22 mouse cellular contexts compared by ENCODE assay signal in the genomic region with DNA sequence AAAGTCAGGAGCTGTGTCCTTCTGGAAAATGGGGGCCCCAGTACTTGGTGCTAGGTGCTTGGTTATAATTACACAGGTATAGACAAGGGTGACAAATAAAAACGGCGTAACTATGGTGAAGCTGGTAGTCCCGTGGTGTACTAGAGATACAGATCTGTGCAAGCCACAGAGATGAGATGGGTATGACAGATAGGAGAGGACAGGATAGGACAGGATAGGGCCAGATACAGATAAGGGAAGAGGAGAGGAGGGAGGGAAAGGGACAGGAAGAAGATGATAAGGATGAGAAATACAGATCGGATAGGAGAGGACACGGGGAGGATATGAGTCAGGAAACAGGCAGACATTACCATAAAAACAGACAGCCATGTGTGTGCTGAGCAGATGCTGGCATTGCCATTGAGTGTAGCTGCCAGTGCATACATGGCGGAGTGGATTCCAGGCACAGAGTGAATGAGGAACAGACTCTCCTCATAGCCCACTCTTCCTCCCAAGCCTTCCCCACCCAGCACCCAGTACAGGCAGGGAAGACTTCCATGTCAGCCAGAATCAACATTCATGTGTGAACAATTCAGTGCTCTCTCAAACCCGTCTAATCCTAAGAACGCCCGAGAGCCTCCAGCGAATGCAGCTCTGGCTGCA.
DNase-seq lines count a peak whose midpoint lies in the region; ATAC-seq lines count a peak whose summit lies in the region.
"Had no signal": no experiment of that assay in that cellular context is flagged by ENCODE, and none has a peak within 500 bp of the region (broad histone marks: within the 10 kb centered on the region; RNA-seq: fewer than 3 reads in every experiment).

No protein-coding gene starts in this region.

- H3K27ac ChIP-seq in forebrain, embryonic 14.5 days (ENCODE audit: low read depth, low read length): 0 out of 2 replicates have a peak overlapping the region, but pooled peaks have one; percentile 14
- H3K27ac ChIP-seq in forebrain, embryonic 10.5 days: no peak overlapping the region
- H3K27ac ChIP-seq in forebrain, embryonic 16.5 days (ENCODE audit: low read length): 0 out of 2 replicates have a peak overlapping the region, but pooled peaks have one; percentile 3
- H3K27ac ChIP-seq in neural tube, embryonic 15.5 days (replicated peaks): no peak overlapping the region
- H3K27ac ChIP-seq: embryonic facial prominence, embryonic 12.5 days; heart, adult 2 months; hindbrain, embryonic 10.5 days; hindbrain, embryonic 14.5 days; intestine, embryonic 15.5 days had no signal

- 76% methylated on average over 10 of the region's 10 CpGs for WGBS in forebrain, embryonic 14.5 days
- 81% methylated on average over 10 of the region's 10 CpGs for WGBS in forebrain, embryonic 10.5 days
- WGBS in forebrain, embryonic 16.5 days: 62% methylated on average over 10 of the region's 10 CpGs
- 83% methylated on average over 10 of the region's 10 CpGs for WGBS in neural tube, embryonic 15.5 days

- H3K36me3 ChIP-seq in forebrain, embryonic 14.5 days (ENCODE audit: control insufficient read depth, insufficient read depth, low read length): no peaks in the 10 kb centered on the region
- H3K36me3 ChIP-seq in forebrain, embryonic 10.5 days (replicated peaks): no peaks in the 10 kb centered on the region
- no peaks in the 10 kb centered on the region for H3K36me3 ChIP-seq in forebrain, embryonic 16.5 days (ENCODE audit: control insufficient read depth, insufficient read depth)
- no peaks in the 10 kb centered on the region for H3K36me3 ChIP-seq in neural tube, embryonic 15.5 days
- H3K36me3 ChIP-seq: embryonic facial prominence, embryonic 12.5 days; hindbrain, embryonic 10.5 days; intestine, embryonic 15.5 days had no signal

- ATAC-seq in forebrain, embryonic 14.5 days: peak; percentile 67; the same call in 1 of the 2 replicates
- ATAC-seq in forebrain, embryonic 16.5 days: peak; percentile 88
- no peak for ATAC-seq in neural tube, embryonic 15.5 days (ENCODE audit: low FRiP score)
- ATAC-seq: activated CD4-positive, CD25-positive, alpha-beta regulatory T cell, adult 4 months; intestine, embryonic 15.5 days; Patski had no signal

- no peaks in the 10 kb centered on the region for H3K9me3 ChIP-seq in forebrain, embryonic 14.5 days (replicated peaks; ENCODE audit: control insufficient read depth, low read length)
- H3K9me3 ChIP-seq in forebrain, embryonic 10.5 days: no peaks in the 10 kb centered on the region
- no peaks in the 10 kb centered on the region for H3K9me3 ChIP-seq in forebrain, embryonic 16.5 days (ENCODE audit: control insufficient read depth, low read length)
- H3K9me3 ChIP-seq in neural tube, embryonic 15.5 days (replicated peaks): no peaks in the 10 kb centered on the region
- H3K9me3 ChIP-seq: embryonic facial prominence, embryonic 12.5 days; hindbrain, embryonic 10.5 days; intestine, embryonic 15.5 days had no signal

- H3K27me3 ChIP-seq in forebrain, embryonic 14.5 days (replicated peaks; ENCODE audit: control insufficient read depth, insufficient read depth, low read length): no peaks in the 10 kb centered on the region
- no peaks in the 10 kb centered on the region for H3K27me3 ChIP-seq in forebrain, embryonic 10.5 days (ENCODE audit: poor library complexity, severe bottlenecking)
- no peaks in the 10 kb centered on the region for H3K27me3 ChIP-seq in forebrain, embryonic 16.5 days (replicated peaks; ENCODE audit: control insufficient read depth, insufficient read depth, low read length)
- no peaks in the 10 kb centered on the region for H3K27me3 ChIP-seq in neural tube, embryonic 15.5 days (replicated peaks)
- H3K27me3 ChIP-seq: CH12.LX; embryonic facial prominence, embryonic 12.5 days; intestine, embryonic 15.5 days; Patski had no signal

- H3K4me3 ChIP-seq in forebrain, embryonic 14.5 days (ENCODE audit: low read depth, low read length): no peak overlapping the region
- H3K4me3 ChIP-seq in forebrain, embryonic 10.5 days: no peak overlapping the region
- H3K4me3 ChIP-seq in forebrain, embryonic 16.5 days (replicated peaks; ENCODE audit: low read length): no peak overlapping the region
- H3K4me3 ChIP-seq in neural tube, embryonic 15.5 days (replicated peaks): no peak overlapping the region
- H3K4me3 ChIP-seq: embryonic facial prominence, embryonic 12.5 days; heart, adult 2 months; hindbrain, embryonic 10.5 days; intestine, embryonic 15.5 days had no signal

- H3K4me1 ChIP-seq in forebrain, embryonic 14.5 days (ENCODE audit: control insufficient read depth, insufficient read depth, low read length): peaks cover 5% of the 10 kb centered on the region; the same call in 1 of the 2 replicates
- H3K4me1 ChIP-seq in forebrain, embryonic 10.5 days: no peaks in the 10 kb centered on the region
- 0 out of 2 replicates have a peak, but pooled peaks cover 10% of the 10 kb centered on the region for H3K4me1 ChIP-seq in forebrain, embryonic 16.5 days (replicated peaks; ENCODE audit: control insufficient read depth, insufficient read depth, low read length)
- H3K4me1 ChIP-seq in neural tube, embryonic 15.5 days: no peaks in the 10 kb centered on the region
- H3K4me1 ChIP-seq: embryonic facial prominence, embryonic 12.5 days; intestine, embryonic 15.5 days had no signal

- H3K4me2 ChIP-seq in forebrain, embryonic 14.5 days (ENCODE audit: low read length): no peak overlapping the region
- no peak overlapping the region for H3K4me2 ChIP-seq in forebrain, embryonic 16.5 days (ENCODE audit: low read length)
- no peak overlapping the region for H3K4me2 ChIP-seq in neural tube, embryonic 15.5 days
- H3K4me2 ChIP-seq: embryonic facial prominence, embryonic 12.5 days; heart, embryonic 11.5 days; hindbrain, embryonic 14.5 days; intestine, embryonic 15.5 days had no signal

- DNase-seq in forebrain, embryonic 14.5 days (ENCODE audit: low spot score): peak; percentile 47
- DNase-seq in forebrain, embryonic 10.5 days (ENCODE audit: extremely low spot score, low spot score): no peak
- peak; percentile 3 to 18 for DNase-seq in layer of hippocampus, postnatal 36 days
- DNase-seq in layer of hippocampus, adult 11-12 months (ENCODE audit: low spot score): no peak
- DNase-seq in retina, embryonic 14.5 days (ENCODE audit: low spot score): peak; percentile 19
- DNase-seq in retina, postnatal 1 day: no peak
- DNase-seq: adrenal gland, postnatal 14 days; cerebellum, adult 11-12 months; cerebellum, adult 9-10 months; cerebellum, postnatal 25 days; gastrocnemius, postnatal 14 days; heart, adult 2 months had no signal

- H3K9ac ChIP-seq in forebrain, embryonic 14.5 days (ENCODE audit: low read length): no peak overlapping the region
- H3K9ac ChIP-seq in forebrain, embryonic 16.5 days (replicated peaks; ENCODE audit: low read depth, low read length): no peak overlapping the region
- H3K9ac ChIP-seq in neural tube, embryonic 15.5 days (replicated peaks): no peak overlapping the region
- H3K9ac ChIP-seq: embryonic facial prominence, embryonic 12.5 days; hindbrain, embryonic 14.5 days; intestine, embryonic 15.5 days had no signal

Comparison
In these comparisons a context has a peak if more than half of its experiments do, and no peak if none do; other contexts are left out.
1. DNase-seq: peak in forebrain, embryonic 14.5 days (single experiment), layer of hippocampus, postnatal 36 days (2 of 2) and retina, embryonic 14.5 days (single experiment); none in forebrain, embryonic 10.5 days (single experiment), layer of hippocampus, adult 11-12 months (single experiment) and retina, postnatal 1 day (single experiment).
2. H3K27ac ChIP-seq: peak in forebrain, embryonic 14.5 days (single experiment) and forebrain, embryonic 16.5 days (single experiment); none in forebrain, embryonic 10.5 days (single experiment) and neural tube, embryonic 15.5 days (single experiment).